Mouse (Mus musculus): Measurements from ENCODE around the gene Lyrm4. TPM values are rescaled to one million over a fixed set of nuclear protein-coding genes. Genes with fewer than 3 reads are reported as not detected.

The Lyrm4 gene
- total and polyA plus RNA-seq, 3 experiments: 10.9 to 27.0 (median 26.3) TPM

DNA sequence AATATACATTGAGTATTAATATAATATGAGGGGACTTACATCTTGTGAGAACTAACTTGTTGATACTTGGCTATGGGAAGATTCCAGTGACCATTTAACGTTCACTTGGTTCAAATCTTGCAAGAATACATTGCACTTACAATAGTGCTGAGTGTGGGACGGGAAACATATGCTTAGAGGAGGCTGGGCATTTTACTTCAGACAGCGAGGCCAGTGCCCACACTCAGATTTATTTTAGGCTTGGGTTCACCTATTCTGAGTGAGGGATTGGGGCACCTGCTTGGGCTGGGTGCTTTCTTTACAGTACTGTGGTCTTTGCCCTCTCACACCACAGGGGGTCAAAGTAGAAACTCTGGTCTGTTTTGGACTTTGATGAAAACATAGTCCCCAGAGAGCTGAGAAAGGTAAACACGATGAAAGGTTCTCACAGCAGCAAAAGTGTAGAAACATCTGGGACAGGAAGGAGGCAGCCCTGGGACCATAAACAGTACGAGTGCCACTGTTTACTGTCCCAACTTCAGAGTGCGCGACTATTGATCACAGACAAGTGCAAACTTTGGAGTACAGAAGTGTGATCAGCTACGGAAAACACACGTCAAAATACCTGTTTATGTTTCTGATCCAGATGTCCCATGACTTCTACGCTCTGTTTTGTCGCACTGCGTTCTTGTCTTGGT lies 157.8 kb downstream of the Lyrm4 start:
- DNase-seq (ENCODE audit: extremely low read depth): no peak
- TF ChIP-seq JUN (IDR thresholded peaks at IDR 0.05; ENCODE audit: insufficient read depth, low read depth, low read length) (no peak), ZKSCAN1 (IDR thresholded peaks at IDR 0.05; ENCODE audit: borderline replicate concordance, low read depth, low read length) (no peak), POLR2A (IDR thresholded peaks at IDR 0.05; ENCODE audit: low read depth, low read length) (no peak), USF1 (IDR thresholded peaks at IDR 0.05; ENCODE audit: low read depth, low read length) (no peak), RAD21 (IDR thresholded peaks at IDR 0.05; ENCODE audit: low read depth, low read length) (no peak), TBP (conservative IDR thresholded peaks at IDR 0.05; ENCODE audit: low read depth, low read length) (no peak), NELFE (IDR thresholded peaks at IDR 0.05; ENCODE audit: low read depth, low read length) (no peak), TCF12 (IDR thresholded peaks at IDR 0.05; ENCODE audit: low read depth, low read length) (no peak), MXI1 (IDR thresholded peaks at IDR 0.05; ENCODE audit: low read depth, low read length) (no peak), E2F4 (IDR thresholded peaks at IDR 0.05; ENCODE audit: insufficient replicate concordance, low read depth, low read length) (no peak), MYC (IDR thresholded peaks at IDR 0.05; ENCODE audit: low read depth, low read length) (no peak), ZMIZ1 (IDR thresholded peaks at IDR 0.05; ENCODE audit: low read depth, low read length) (no peak), ZC3H11A (IDR thresholded peaks at IDR 0.05; ENCODE audit: low read depth, low read length) (no peak), ZNF384 (IDR thresholded peaks at IDR 0.05; ENCODE audit: low read depth, low read length) (no peak), CTCF (conservative IDR thresholded peaks at IDR 0.05 in 1 of 2, IDR thresholded peaks at IDR 0.05 in 1 of 2; ENCODE audit: low read depth in 2 of 2, low read length in 2 of 2) (no peak), MEF2A (IDR thresholded peaks at IDR 0.05; ENCODE audit: borderline replicate concordance, low read depth, low read length) (no peak), UBTF (IDR thresholded peaks at IDR 0.05; ENCODE audit: low read depth, low read length) (no peak)
- Histone ChIP-seq H3K9ac (ENCODE audit: insufficient read depth, low read depth) (no peak overlapping the region), H3K9me3 (replicated peaks; ENCODE audit: low read length) (no peaks in the 10 kb centered on the region), H3K4me3 (replicated peaks in 1 of 3; ENCODE audit: low read depth in 2 of 3, low read length in 2 of 3, poor library complexity in 1 of 3) (no peak overlapping the region), H3K27ac (ENCODE audit: insufficient read depth, low read depth) (no peak overlapping the region), H3K36me3 (replicated peaks in 1 of 2; ENCODE audit: control insufficient read depth in 1 of 2, insufficient read depth in 1 of 2, low read length in 1 of 2) (no peaks in the 10 kb centered on the region), H3K4me1 (ENCODE audit: control insufficient read depth in 1 of 2, insufficient read depth in 2 of 2) (no peaks in the 10 kb centered on the region), H3K79me2 (replicated peaks; ENCODE audit: control insufficient read depth, extremely low read depth, insufficient read depth, poor library complexity, severe bottlenecking) (no peaks in the 10 kb centered on the region), H3K4me2 (ENCODE audit: insufficient read depth, low read depth, poor library complexity, severe bottlenecking) (no peak overlapping the region), H3K27me3 (replicated peaks) (no peaks in the 10 kb centered on the region)
- in situ Hi-C loops (cut with MboI; ENCODE audit: low pct_ligation_motif_present, low pct_unique_long_range_greater_than_20kb, low sequenced_read_pairs): loop anchor here (10.0 kb wide), 1 partner anchor 285 kb away; no protein-coding TSS in a partner anchor
- dilution Hi-C loops (cut with MboI; ENCODE audit: extremely low pct_ligation_motif_present, extremely low pct_unique_long_range_greater_than_20kb, low sequenced_read_pairs): no loop called here

DNA sequence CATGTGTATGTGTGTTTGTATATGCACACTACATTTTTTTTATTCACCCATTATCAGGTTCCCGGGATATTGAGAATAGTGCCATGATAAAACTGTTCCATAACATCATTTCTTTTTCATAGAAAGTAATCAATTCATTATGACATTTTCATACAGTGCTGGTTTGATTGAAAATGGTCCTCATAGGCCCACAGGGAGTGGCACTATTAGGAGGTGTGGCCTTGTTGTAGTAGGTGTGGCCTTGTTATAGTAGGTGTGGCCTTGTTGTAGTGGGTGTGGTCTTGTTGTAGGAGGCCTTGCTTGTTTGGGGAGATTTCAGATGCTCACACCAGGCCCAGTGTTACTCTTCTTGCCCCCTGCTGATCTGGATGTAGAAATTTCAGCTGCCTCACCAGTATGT lies 158.8 kb downstream of the Lyrm4 start, which contains the start of gene Ppp1r3g:
Gene Ppp1r3g, plus strand, starts transcription at position 301 of the 400 bp plus-strand sequence.
- TF ChIP-seq JUN (IDR thresholded peaks at IDR 0.05; ENCODE audit: insufficient read depth, low read depth, low read length): no peak
- TF ChIP-seq ZMIZ1 (IDR thresholded peaks at IDR 0.05; ENCODE audit: low read depth, low read length): no peak
- TF ChIP-seq EP300 (IDR thresholded peaks at IDR 0.05; ENCODE audit: low read length): no peak
- no peaks in the 10 kb centered on the region for H3K36me3 ChIP-seq (replicated peaks in 1 of 2; ENCODE audit: control insufficient read depth in 1 of 2, insufficient read depth in 1 of 2, low read length in 1 of 2)
- dilution Hi-C loops (cut with MboI; ENCODE audit: extremely low pct_ligation_motif_present, extremely low pct_unique_long_range_greater_than_20kb, low sequenced_read_pairs) (no loop called here), in situ Hi-C loops (cut with MboI; ENCODE audit: low pct_ligation_motif_present, low pct_unique_long_range_greater_than_20kb, low sequenced_read_pairs) (no loop called here)
- H3K4me1 ChIP-seq (ENCODE audit: control insufficient read depth in 1 of 2, insufficient read depth in 2 of 2): no peaks in the 10 kb centered on the region
- H3K4me2 ChIP-seq (ENCODE audit: insufficient read depth, low read depth, poor library complexity, severe bottlenecking): no peak within 1 kb of the TSS
- H3K27ac ChIP-seq (ENCODE audit: insufficient read depth, low read depth): no peak within 1 kb of the TSS
- H3K4me3 ChIP-seq (replicated peaks in 1 of 3; ENCODE audit: low read depth in 2 of 3, low read length in 2 of 3, poor library complexity in 1 of 3): no peak within 1 kb of the TSS
- no peaks in the 10 kb centered on the region for H3K9me3 ChIP-seq (replicated peaks; ENCODE audit: low read length)
- H3K27me3 ChIP-seq (replicated peaks): no peaks in the 10 kb centered on the region
- H3K79me2 ChIP-seq (replicated peaks; ENCODE audit: control insufficient read depth, extremely low read depth, insufficient read depth, poor library complexity, severe bottlenecking): no peaks in the 10 kb centered on the region
- no peak for DNase-seq (ENCODE audit: extremely low read depth)
- H3K9ac ChIP-seq (ENCODE audit: insufficient read depth, low read depth): no peak within 1 kb of the TSS
